ENCODE assay signal across 8 mouse cellular contexts in genomic region chr13:104863127-104863979, GRCm38 (mm10). TPM values are rescaled to one million over a fixed set of nuclear protein-coding genes. Genes with fewer than 3 reads are reported as not detected.
DNase-seq lines count a peak whose midpoint lies in the region; ATAC-seq and TF ChIP-seq lines count a peak whose summit lies in the region.

Gene Shisal2b (minus strand): TSS chr13:104863893.

- H3K27ac ChIP-seq in hindbrain, embryonic 15.5 days (replicated peaks): no peak within 1 kb of the TSS
- no peak within 1 kb of the TSS for H3K27ac ChIP-seq in liver, embryonic 14.5 days

- peak; percentile 93 for ATAC-seq in hindbrain, embryonic 15.5 days (ENCODE audit: low FRiP score, low read depth)
- 0 out of 2 replicates have a peak, but pooled peaks have one; percentile 21 for ATAC-seq in liver, embryonic 14.5 days (ENCODE audit: insufficient read depth)
- ATAC-seq in neutrophil, adult 5-6 weeks (ENCODE audit: extremely low read depth, insufficient number of reproducible peaks, low FRiP score, poor library complexity, severe bottlenecking): peak; percentile 66

- TF ChIP-seq EP300 in liver, embryonic 14.5 days (IDR thresholded peaks at IDR 0.05; ENCODE audit: low read depth): no peak

- DNase-seq in left cerebral cortex, adult 18-20 months (ENCODE audit: low spot score in 2 of 2): peak; percentile 11 to 30
- DNase-seq in left cerebral cortex, adult 9 months (ENCODE audit: low spot score in 2 of 2): no peak
- peak; percentile 24 for DNase-seq in c-Kit-positive CD71-negative TER-119-negative erythroid progenitor cells, embryonic 14.5 days (ENCODE audit: low read depth)
- peak; percentile 9 for DNase-seq in fibroblast of lung, adult 2 months (ENCODE audit: low read depth)
- no peak for DNase-seq in liver, embryonic 14.5 days (ENCODE audit: low read depth in 3 of 3, low spot score in 3 of 3)
- DNase-seq in urinary bladder, postnatal 25 days (ENCODE audit: low spot score): peak; percentile 5

- H3K4me2 ChIP-seq in hindbrain, embryonic 15.5 days: peak within 1 kb of the TSS; percentile 93
- peak within 1 kb of the TSS; percentile 64 for H3K4me2 ChIP-seq in liver, embryonic 14.5 days (ENCODE audit: low read depth)

- peak within 1 kb of the TSS; percentile 59 for H3K9ac ChIP-seq in hindbrain, embryonic 15.5 days
- no peak within 1 kb of the TSS for H3K9ac ChIP-seq in liver, embryonic 14.5 days (replicated peaks)

- no peaks in the 10 kb centered on the region for H3K36me3 ChIP-seq in hindbrain, embryonic 15.5 days
- no peaks in the 10 kb centered on the region for H3K36me3 ChIP-seq in liver, embryonic 14.5 days (replicated peaks; ENCODE audit: control insufficient read depth, insufficient read depth, low read depth)

- 0 out of 2 replicates have a peak, but pooled peaks cover 5% of the 10 kb centered on the region for H3K4me1 ChIP-seq in hindbrain, embryonic 15.5 days (replicated peaks)
- no peaks in the 10 kb centered on the region for H3K4me1 ChIP-seq in liver, embryonic 14.5 days (replicated peaks; ENCODE audit: control insufficient read depth in 2 of 2, insufficient read depth in 2 of 2, low read length in 1 of 2)

- WGBS in hindbrain, embryonic 15.5 days: 3% methylated on average over 37 of the region's 38 CpGs
- 4% methylated on average over 38 of the region's 38 CpGs for WGBS in liver, embryonic 14.5 days (ENCODE audit: insufficient replicate concordance)

- peaks cover 4% of the 10 kb centered on the region; the same call in 1 of the 2 replicates for H3K9me3 ChIP-seq in hindbrain, embryonic 15.5 days
- no peaks in the 10 kb centered on the region for H3K9me3 ChIP-seq in liver, embryonic 14.5 days (ENCODE audit: control insufficient read depth, low read length)

- TF ChIP-seq CTCF in liver, embryonic 14.5 days (IDR thresholded peaks at IDR 0.05; ENCODE audit: low read depth): no peak

- peaks cover 12% of the 10 kb centered on the region for H3K27me3 ChIP-seq in hindbrain, embryonic 15.5 days
- peaks cover 14% of the 10 kb centered on the region for H3K27me3 ChIP-seq in liver, embryonic 14.5 days (ENCODE audit: control insufficient read depth, insufficient read depth, low read length)

- H3K4me3 ChIP-seq in hindbrain, embryonic 15.5 days: peak within 1 kb of the TSS; percentile 50
- peak within 1 kb of the TSS; percentile 9 to 37 for H3K4me3 ChIP-seq in liver, embryonic 14.5 days (ENCODE audit: insufficient read depth in 1 of 2, low read depth in 2 of 2, low read length in 2 of 2)

RNA-seq across cellular contexts. Expression of gene Shisal2b, which starts in this region (rescaled TPM):
- under 1 TPM in 1 of 2 experiments, not detected in 1; 0.35 TPM for total RNA-seq in left cerebral cortex, adult 18-20 months (2021)
- polyA plus RNA-seq in hindbrain, embryonic 15.5 days (2015; fragmentation: Nextera tagmentation; extraction: Ambion mirVana): 1.9 and 2.7 TPM in 2 replicates
- polyA plus RNA-seq in liver, embryonic 14.5 days (2012; rRNA removed): not detected in 2 replicates
- polyA plus RNA-seq in liver, embryonic 14.5 days (2014; fragmentation: Nextera tagmentation; extraction: Ambion mirVana): not detected in 2 replicates
- 1.7 TPM in 1 of 2 replicates, not detected in the other for total RNA-seq in neutrophil, adult 5-6 weeks (2017)

Comparison
In these comparisons a context has a peak if more than half of its experiments do, and no peak if none do; other contexts are left out.
1. Peak in DNase-seq in left cerebral cortex, adult 18-20 months; RNA of the gene not detected or under 1 TPM.
2. Peak in ATAC-seq, H3K4me3 ChIP-seq and H3K4me2 ChIP-seq in liver, embryonic 14.5 days; RNA of the gene not detected or under 1 TPM.
3. DNase-seq: peak in c-Kit-positive CD71-negative TER-119-negative erythroid progenitor cells, embryonic 14.5 days (single experiment), fibroblast of lung, adult 2 months (single experiment) and urinary bladder, postnatal 25 days (single experiment); none in left cerebral cortex, adult 9 months (0 of 2) and liver, embryonic 14.5 days (0 of 3).
4. ATAC-seq: peak in every context shown above with its lines; median percentile 93 in hindbrain, embryonic 15.5 days; 66 in neutrophil, adult 5-6 weeks; 21 in liver, embryonic 14.5 days.